Mouse (Mus musculus) heart, adult 2 months (tissue): ENCODE results near the gene Col6a2. TPM values are rescaled to one million over a fixed set of nuclear protein-coding genes. Genes with fewer than 3 reads are reported as not detected.

Experiments
- DNase-seq, 2 experiments: peaks; one replicate each; pipeline ENCODE4 v3.0.0; 2021
- H3K27ac ChIP-seq: fragments of 200-600 bp; 2 replicates; pipeline ENCODE4 v1.8.1; 2022
- H3K27me3 ChIP-seq: fragments of 200-500 bp; 2 replicates; pipeline ENCODE4 v1.6.1; 2012; ENCODE audit warnings: mild to moderate bottlenecking, low read length, inconsistent platforms, mixed read lengths; ENCODE audit not compliant: control insufficient read depth, insufficient read depth
- H3K36me3 ChIP-seq: fragments of 200-500 bp; 2 replicates; pipeline ENCODE4 v1.6.1; 2012; ENCODE audit warnings: low read length, inconsistent platforms; ENCODE audit not compliant: control insufficient read depth, insufficient read depth
- H3K4me1 ChIP-seq: fragments of 200-500 bp; 2 replicates; pipeline ENCODE4 v1.6.1; 2011; ENCODE audit warnings: low read length; ENCODE audit not compliant: control insufficient read depth, insufficient read depth
- H3K4me3 ChIP-seq: fragments of 200-600 bp; 2 replicates; pipeline ENCODE4 v1.8.1; 2022
- H3K79me2 ChIP-seq: fragments of 200-500 bp; replicated peaks from 2 replicates; pipeline ENCODE4 v1.6.1; 2012; ENCODE audit warnings: mild to moderate bottlenecking, inconsistent platforms, low read length, moderate library complexity, mixed read lengths; ENCODE audit not compliant: control insufficient read depth, insufficient read depth
- H3K9ac ChIP-seq: fragments of 200-500 bp; 2 replicates; pipeline ENCODE4 v1.6.1; 2012; ENCODE audit warnings: low read depth, mild to moderate bottlenecking, control low read depth, inconsistent platforms, low read length, mixed read lengths
- CTCF ChIP-seq: fragments of 200-600 bp; IDR thresholded peaks from 2 replicates; pipeline ENCODE4 v1.8.1; 2022; ENCODE audit warnings: antibody characterized with exemption, mild to moderate bottlenecking, moderate library complexity
- EP300 ChIP-seq: fragments of 200-500 bp; IDR thresholded peaks from 2 replicates; pipeline ENCODE4 v1.6.1; 2011; ENCODE audit warnings: low read depth, low read length, control low read depth; ENCODE audit not compliant: insufficient read depth
- POLR2A ChIP-seq: fragments of 200-500 bp; IDR thresholded peaks from 2 replicates; pipeline ENCODE4 v1.6.1; 2011; ENCODE audit warnings: mild to moderate bottlenecking, low read depth, low read length, control low read depth; ENCODE audit not compliant: insufficient read depth
- WGBS: fragments of 180-500 bp; shearing (Covaris S2); methylation state at CpG from one replicate; pipeline ENCODE4 v1.1.7; 2018; 5-methylcytosine and 5-hydroxymethylcytosine counted together
- intact Hi-C: fragments of 180-260 bp; cut with DNase I; formaldehyde crosslinking; loops from one replicate; pipeline ENCODE4 v1.15.1; 2025
- polyA plus RNA-seq: library from polyadenylated mRNA; depleted of rRNA; stranded (reverse); fragments of >200 nt; gene quantifications from 2 replicates; pipeline ENCODE4 v1.2.3, GENCODE M21; 2012
- total RNA-seq, 2 experiments: library from RNA; stranded (reverse); gene quantifications; 2 replicates each; pipeline ENCODE4 v1.2.3; 2021

The Col6a2 gene
- total and polyA plus RNA-seq, 3 experiments, result 36.0 to 70.2 (median 65.5) TPM

DNA sequence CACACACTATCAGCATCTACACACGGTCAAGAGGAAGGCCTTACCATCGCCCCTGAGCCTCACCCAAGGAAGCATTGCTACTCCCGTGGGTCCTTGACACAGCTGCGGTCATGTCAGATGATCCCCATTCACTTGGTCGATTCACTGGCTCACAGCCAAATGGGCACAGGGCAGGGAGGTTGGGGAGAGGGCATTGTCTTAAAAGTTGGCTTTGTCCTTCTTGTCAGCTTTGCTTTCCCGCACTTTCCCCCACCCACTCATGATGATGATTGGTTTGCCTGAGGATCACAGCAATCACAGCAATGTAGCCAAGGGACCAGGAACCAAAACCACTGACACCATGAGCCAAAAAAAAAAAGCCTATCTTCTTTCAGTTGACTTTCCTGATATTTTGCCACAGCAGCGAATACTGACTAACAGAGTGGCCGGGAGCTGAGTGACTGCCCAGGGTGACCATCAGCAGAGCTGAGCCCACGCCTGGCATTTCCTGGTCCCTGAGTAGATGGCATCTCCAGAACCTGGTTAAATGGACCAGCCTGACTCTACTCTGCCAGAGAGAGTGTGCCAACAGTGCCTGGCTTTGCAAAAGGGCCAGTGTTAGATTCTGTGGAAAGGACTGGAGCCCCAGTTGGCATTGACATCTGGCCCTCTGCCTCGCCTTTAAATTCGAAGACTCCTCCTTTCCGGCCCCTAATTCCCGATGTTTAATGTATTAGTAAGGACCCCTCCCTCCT lies 18.6 kb upstream of the Col6a2 start:
- H3K4me3 ChIP-seq, result no peak overlapping the region
- DNase-seq, result no peak
- peak overlapping the region; percentile 48 for H3K27ac ChIP-seq
- no peaks in the 10 kb centered on the region; the same call in 1 of the 2 replicates for H3K4me1 ChIP-seq
- no peak overlapping the region for H3K9ac ChIP-seq
- no peaks in the 10 kb centered on the region for H3K36me3 ChIP-seq
- intact Hi-C loops, result no loop called here
- 82% methylated on average over 13 of the region's 13 CpGs for WGBS
- no peaks in the 10 kb centered on the region for H3K27me3 ChIP-seq
- TF ChIP-seq EP300 (no peak), CTCF (no peak)
- no peaks in the 10 kb centered on the region for H3K79me2 ChIP-seq

- WGBS, result 92% methylated on average over 2 of the region's 2 CpGs
- no peak for TF ChIP-seq POLR2A
- TF ChIP-seq EP300, result no peak
- TF ChIP-seq CTCF, result no peak
- no peaks in the 10 kb centered on the region for H3K27me3 ChIP-seq
- DNase-seq, result no peak
- no peak overlapping the region for H3K27ac ChIP-seq
- H3K4me3 ChIP-seq, result no peak overlapping the region
- intact Hi-C loops, result no loop called here
- H3K4me1 ChIP-seq, result peaks cover 3% of the 10 kb centered on the region; the same call in 1 of the 2 replicates
- no peak overlapping the region for H3K9ac ChIP-seq
- H3K36me3 ChIP-seq, result no peaks in the 10 kb centered on the region
- no peaks in the 10 kb centered on the region for H3K79me2 ChIP-seq
Measured at GRCm38 (mm10) chr10:76639952-76640351, 16.5 kb upstream of the Col6a2 start.

DNA sequence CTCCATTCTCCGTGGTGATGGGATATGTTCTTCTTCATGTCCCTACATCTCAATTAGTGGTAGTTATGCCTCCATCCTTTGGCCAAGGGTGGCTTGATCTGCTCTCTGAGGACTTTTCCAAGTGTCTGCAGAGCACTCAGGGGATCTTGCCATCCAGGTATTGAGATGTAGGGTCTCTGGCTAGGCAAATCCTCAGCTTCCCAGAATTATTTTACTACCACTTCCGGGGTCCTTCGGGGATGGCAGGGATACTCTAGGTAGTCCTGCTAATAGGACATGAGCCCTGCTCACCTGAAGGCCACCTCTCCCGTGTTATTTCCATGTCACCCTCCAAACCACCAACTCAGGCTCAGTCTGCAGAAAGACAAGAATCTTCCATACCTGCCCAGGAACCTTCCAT lies 13.2 kb upstream of the Col6a2 start:
- no peak for DNase-seq
- H3K36me3 ChIP-seq, result no peaks in the 10 kb centered on the region
- intact Hi-C loops, result no loop called here
- no peak overlapping the region for H3K4me3 ChIP-seq
- peak overlapping the region; percentile 40 for H3K27ac ChIP-seq
- TF ChIP-seq EP300 (no peak), CTCF (no peak), POLR2A (no peak)
- 82% methylated on average over 4 of the region's 4 CpGs for WGBS
- H3K79me2 ChIP-seq, result no peaks in the 10 kb centered on the region
- H3K27me3 ChIP-seq, result no peaks in the 10 kb centered on the region
- no peak overlapping the region for H3K9ac ChIP-seq
- peaks cover 3% of the 10 kb centered on the region; the same call in 1 of the 2 replicates for H3K4me1 ChIP-seq

- Histone ChIP-seq H3K36me3 (no peaks in the 10 kb centered on the region), H3K4me3 (no peak overlapping the region), H3K4me1 (peaks cover 3% of the 10 kb centered on the region; the same call in 1 of the 2 replicates), H3K27ac (peak overlapping the region; percentile 40), H3K79me2 (no peaks in the 10 kb centered on the region), H3K9ac (no peak overlapping the region), H3K27me3 (no peaks in the 10 kb centered on the region)
- TF ChIP-seq CTCF (no peak), EP300 (peak; percentile 69; the same call in 1 of the 2 replicates)
- WGBS, result 43% methylated on average over 3 of the region's 3 CpGs
- peak in 1 of 2 experiments; percentile 62 for DNase-seq
- intact Hi-C loops, result no loop called here
Measured at GRCm38 (mm10) chr10:76636026-76636425, 12.6 kb upstream of the Col6a2 start.

DNA sequence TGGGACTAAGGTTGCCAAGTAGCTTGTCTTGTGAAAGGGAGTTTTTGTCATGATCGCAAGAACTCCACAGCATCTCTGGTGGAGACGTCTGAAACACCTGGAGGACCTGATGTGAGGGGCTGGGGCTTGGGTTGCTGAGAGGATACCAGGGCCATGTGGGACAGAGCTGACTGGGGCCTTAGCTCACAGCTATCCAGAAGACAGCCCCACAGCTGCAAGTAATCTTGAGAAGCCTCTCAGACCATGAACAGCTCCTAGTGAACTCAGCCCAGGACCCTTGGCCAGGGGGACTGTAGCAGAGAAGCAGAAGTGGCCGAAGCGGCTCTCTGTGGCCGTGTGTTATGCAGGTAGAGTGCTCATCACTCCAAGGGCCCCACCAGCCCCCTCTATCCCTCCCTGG lies 11.2 kb upstream of the Col6a2 start:
- Histone ChIP-seq H3K79me2 (no peaks in the 10 kb centered on the region), H3K4me3 (no peak overlapping the region), H3K4me1 (peaks cover 3% of the 10 kb centered on the region; the same call in 1 of the 2 replicates), H3K9ac (no peak overlapping the region), H3K27ac (no peak overlapping the region), H3K27me3 (no peaks in the 10 kb centered on the region), H3K36me3 (no peaks in the 10 kb centered on the region)
- DNase-seq, result no peak
- TF ChIP-seq EP300 (no peak), CTCF (no peak), POLR2A (no peak)
- WGBS, result 89% methylated on average over 5 of the region's 5 CpGs
- intact Hi-C loops, result no loop called here

- intact Hi-C loops, result no loop called here
- Histone ChIP-seq H3K79me2 (no peaks in the 10 kb centered on the region), H3K36me3 (no peaks in the 10 kb centered on the region), H3K4me1 (peaks cover 3% of the 10 kb centered on the region; the same call in 1 of the 2 replicates), H3K27me3 (no peaks in the 10 kb centered on the region), H3K9ac (no peak overlapping the region), H3K4me3 (no peak overlapping the region), H3K27ac (no peak overlapping the region)
- no peak for TF ChIP-seq EP300
- TF ChIP-seq POLR2A, result no peak
- no peak for TF ChIP-seq CTCF
- no peak for DNase-seq
- WGBS, result 57% methylated on average over 7 of the region's 7 CpGs
Measured at GRCm38 (mm10) chr10:76634094-76634571, 10.7 kb upstream of the Col6a2 start.
